In the genomic region with DNA sequence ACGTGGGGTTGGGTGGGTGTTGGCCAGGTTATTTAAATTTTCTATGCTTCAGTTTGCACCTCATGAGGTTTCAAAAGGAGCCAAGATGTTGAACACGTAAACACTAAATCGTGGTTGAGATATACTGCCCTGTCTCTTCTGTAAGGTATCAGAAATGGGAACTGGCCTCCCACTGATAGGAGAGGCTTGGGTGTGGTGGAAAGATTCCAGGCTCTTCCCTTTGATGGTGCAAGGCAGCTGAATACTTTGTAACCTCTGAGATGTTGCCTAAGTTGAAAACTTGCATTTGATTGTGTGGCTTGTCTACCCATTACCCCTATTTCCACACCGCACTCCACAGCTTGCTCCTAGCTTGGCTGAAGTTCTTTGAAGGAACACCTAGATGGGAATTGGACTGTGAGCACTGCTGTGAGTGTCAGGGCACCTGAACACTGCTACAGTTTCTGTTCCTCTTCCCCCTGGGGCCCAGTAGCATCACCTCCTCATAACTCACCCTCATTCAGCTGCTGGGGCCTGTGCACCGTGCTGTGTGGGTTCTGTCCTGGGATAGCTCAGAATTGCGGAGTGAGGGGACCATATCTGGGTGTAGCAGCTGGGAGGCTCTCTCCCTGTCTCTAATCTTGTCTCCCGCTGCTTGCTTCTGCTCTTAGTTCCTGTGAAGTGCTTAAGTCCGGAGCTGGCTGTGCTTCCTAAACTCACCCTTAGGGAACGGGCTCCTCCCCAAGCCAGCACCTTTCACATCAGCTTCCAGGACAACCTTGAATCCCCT, we compare ENCODE assay signal across 8 mouse cellular contexts. TPM values are rescaled to one million over a fixed set of nuclear protein-coding genes. Genes with fewer than 3 reads are reported as not detected.
DNase-seq lines count a peak whose midpoint lies in the region; ATAC-seq lines count a peak whose summit lies in the region.

No protein-coding gene starts in this region.

- H3K4me3 ChIP-seq in hindbrain, embryonic 15.5 days: no peak overlapping the region
- peak overlapping the region; percentile 72 for H3K4me3 ChIP-seq in midbrain, embryonic 13.5 days (replicated peaks)

- peak; percentile 27 to 37 for DNase-seq in heart, adult 18-20 months
- no peak for DNase-seq in heart, adult 9 months (ENCODE audit: low spot score in 2 of 2)
- DNase-seq in c-Kit-negative CD71-positive TER-119-positive erythroid progenitor cells, embryonic 14.5 days (ENCODE audit: low read depth, low spot score): peak; percentile 70
- no peak for DNase-seq in layer of hippocampus, adult 8-10 months (ENCODE audit: low spot score in 2 of 2)
- DNase-seq in layer of hippocampus, adult 18-20 months (ENCODE audit: low spot score in 2 of 2): no peak
- DNase-seq in gastrocnemius, postnatal 14 days: no peak

- no peaks in the 10 kb centered on the region for H3K27me3 ChIP-seq in hindbrain, embryonic 15.5 days
- H3K27me3 ChIP-seq in midbrain, embryonic 13.5 days: no peaks in the 10 kb centered on the region

- H3K27ac ChIP-seq in hindbrain, embryonic 15.5 days (replicated peaks): no peak overlapping the region
- H3K27ac ChIP-seq in midbrain, embryonic 13.5 days: no peak overlapping the region

- H3K9ac ChIP-seq in hindbrain, embryonic 15.5 days: no peak overlapping the region
- peak overlapping the region; percentile 53 for H3K9ac ChIP-seq in midbrain, embryonic 13.5 days (replicated peaks)

- 64% methylated on average over 9 of the region's 9 CpGs for WGBS in hindbrain, embryonic 15.5 days
- whole genome bisulfite sequencing in midbrain, embryonic 13.5 days: 51% methylated on average over 9 of the region's 9 CpGs

- no peaks in the 10 kb centered on the region for H3K36me3 ChIP-seq in hindbrain, embryonic 15.5 days
- no peaks in the 10 kb centered on the region for H3K36me3 ChIP-seq in midbrain, embryonic 13.5 days

- ATAC-seq in hindbrain, embryonic 15.5 days (ENCODE audit: low FRiP score, low read depth): no peak
- no peak for ATAC-seq in midbrain, embryonic 13.5 days

- intact Hi-C loops in gastrocnemius, postnatal 14 days (cut with DNase I; ENCODE audit: low total_unique reads): loop anchor here (10.0 kb wide), 1 partner anchor 120 kb away; no protein-coding TSS in a partner anchor

- H3K4me1 ChIP-seq in hindbrain, embryonic 15.5 days (replicated peaks): peaks cover 34% of the 10 kb centered on the region
- peaks cover 33% of the 10 kb centered on the region for H3K4me1 ChIP-seq in midbrain, embryonic 13.5 days (replicated peaks)

- H3K9me3 ChIP-seq in hindbrain, embryonic 15.5 days: no peaks in the 10 kb centered on the region
- no peaks in the 10 kb centered on the region for H3K9me3 ChIP-seq in midbrain, embryonic 13.5 days

- H3K4me2 ChIP-seq in hindbrain, embryonic 15.5 days: peak overlapping the region; percentile 71
- peak overlapping the region; percentile 65 for H3K4me2 ChIP-seq in midbrain, embryonic 13.5 days (replicated peaks)

RNA-seq across cellular contexts. Expression of gene Slc13a4, which starts 53.6 kb away (rescaled TPM):
- total RNA-seq in heart, adult 18-20 months (2021): under 1 TPM; 0.07 to 0.21 TPM
- 7.5 and 10.4 TPM in 2 replicates for polyA plus RNA-seq in hindbrain, embryonic 15.5 days (2015; fragmentation: Nextera tagmentation; extraction: Ambion mirVana)
- 1.8 and 2.5 TPM in 2 replicates for polyA plus RNA-seq in midbrain, embryonic 13.5 days (2015; fragmentation: Nextera tagmentation; extraction: Ambion mirVana)
- 10 to 100 TPM in 1 of 4 experiments, 1 to 10 TPM in 3; 7.1 to 11.5 (median 8.5) TPM for total RNA-seq in layer of hippocampus, adult 8-10 months (2022)
- total RNA-seq in layer of hippocampus, adult 18-20 months (2021): 1 to 10 TPM; 3.2 to 3.9 TPM
- under 1 TPM; 0.11 to 0.35 TPM for total RNA-seq in gastrocnemius, postnatal 14 days (2021)

Comparison
In these comparisons a context has a peak if more than half of its experiments do, and no peak if none do; other contexts are left out.
1. DNase-seq: peak in heart, adult 18-20 months (2 of 2) and c-Kit-negative CD71-positive TER-119-positive erythroid progenitor cells, embryonic 14.5 days (single experiment); none in heart, adult 9 months (0 of 2), layer of hippocampus, adult 8-10 months (0 of 2), layer of hippocampus, adult 18-20 months (0 of 2) and gastrocnemius, postnatal 14 days (single experiment).